Mouse (Mus musculus) monocyte, adult 2 months (primary cell): Measurements from ENCODE around the gene Phgdh.
"Not testable (repeated sequence)": the region's sequence is repeated elsewhere in the genome, so short reads cannot be mapped to it uniquely, and the experiment has no call there.

ENCODE experiments used
- DNase-seq, 2 experiments: peaks; one replicate each; pipeline ENCODE4 v3.0.0; 2022; ENCODE audit warnings: low spot score in 2 of 2, low read depth in 1 of 2

Phgdh gene

GRCm38 (mm10) chr3:98339706-98340109 is at the start of gene Phgdh:
TSS of gene Phgdh (minus strand) at chr3:98339990.
- DNase-seq, result not testable (repeated sequence)

GRCm38 (mm10) chr3:98389305-98389704 is 49.5 kb upstream of the Phgdh start:
- no peak for DNase-seq

- DNase-seq, result no peak
These were observed 48.0 kb upstream of the Phgdh start for GRCm38 (mm10) chr3:98387756-98388155.

- DNase-seq, result no peak
These were observed 47.3 kb upstream of the Phgdh start for GRCm38 (mm10) chr3:98387086-98387485.

- no peak for DNase-seq
These were observed 43.4 kb upstream of the Phgdh start for GRCm38 (mm10) chr3:98383024-98383790.

GRCm38 (mm10) chr3:98382246-98382939 is 42.6 kb upstream of the Phgdh start, which contains the start of gene Zfp697:
TSS of gene Zfp697 (plus strand) at chr3:98382461.
- DNase-seq, result no peak

GRCm38 (mm10) chr3:98381677-98382245 is 42.0 kb upstream of the Phgdh start:
- no peak for DNase-seq

- no peak for DNase-seq
These were observed 39.4 kb upstream of the Phgdh start for GRCm38 (mm10) chr3:98379236-98379635.

GRCm38 (mm10) chr3:98378267-98378666 is 38.5 kb upstream of the Phgdh start:
- DNase-seq, result no peak

GRCm38 (mm10) chr3:98374980-98375379 is 35.2 kb upstream of the Phgdh start:
- DNase-seq, result no peak

- no peak for DNase-seq
These were observed 34.4 kb upstream of the Phgdh start for GRCm38 (mm10) chr3:98374062-98374719.

- no peak for DNase-seq
These were observed 29.0 kb upstream of the Phgdh start for GRCm38 (mm10) chr3:98368776-98369175.

- DNase-seq, result no peak
These were observed 28.5 kb upstream of the Phgdh start for GRCm38 (mm10) chr3:98368283-98368682.

- no peak for DNase-seq
These were observed 27.0 kb upstream of the Phgdh start for GRCm38 (mm10) chr3:98366823-98367222.

- no peak for DNase-seq
These were observed 26.3 kb upstream of the Phgdh start for GRCm38 (mm10) chr3:98366086-98366485.

- no peak for DNase-seq
These were observed 23.0 kb upstream of the Phgdh start for GRCm38 (mm10) chr3:98362753-98363152.

- no peak for DNase-seq
These were observed 17.0 kb upstream of the Phgdh start for GRCm38 (mm10) chr3:98356632-98357370.

- DNase-seq, result no peak
These were observed 16.2 kb upstream of the Phgdh start for GRCm38 (mm10) chr3:98356026-98356365.

GRCm38 (mm10) chr3:98355344-98356025 is 15.7 kb upstream of the Phgdh start:
- no peak for DNase-seq

- DNase-seq, result no peak
These were observed 14.1 kb upstream of the Phgdh start for GRCm38 (mm10) chr3:98353892-98354291.
